Mouse (Mus musculus): ENCODE results near the gene Sptbn1.

Gene Sptbn1

GRCm38 (mm10) chr11:30210100-30210811 lies 57.7 kb downstream of the Sptbn1 start:
- DNase-seq = no peak

DNA sequence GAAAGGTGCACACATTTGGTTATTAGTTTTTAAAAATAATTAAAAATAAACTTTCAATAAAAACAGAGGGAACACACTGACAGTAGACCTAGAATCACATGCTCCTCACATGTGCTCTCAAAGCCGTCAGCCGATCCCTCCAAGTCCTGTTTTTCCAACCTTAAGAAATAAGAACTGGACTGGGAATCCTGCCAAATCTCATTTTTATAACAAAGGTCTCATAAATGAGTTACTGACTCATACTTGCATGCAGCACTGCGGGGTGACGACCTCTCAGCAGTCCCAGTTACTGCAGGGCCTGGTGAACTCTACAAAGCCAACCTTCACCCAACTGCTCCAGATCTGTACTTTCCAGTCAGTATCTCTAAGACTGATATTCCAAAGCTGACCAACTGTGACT lies 58.5 kb downstream of the Sptbn1 start:
- DNase-seq = no peak

GRCm38 (mm10) chr11:30204398-30204797 lies 63.6 kb downstream of the Sptbn1 start:
- no peak for DNase-seq

DNA sequence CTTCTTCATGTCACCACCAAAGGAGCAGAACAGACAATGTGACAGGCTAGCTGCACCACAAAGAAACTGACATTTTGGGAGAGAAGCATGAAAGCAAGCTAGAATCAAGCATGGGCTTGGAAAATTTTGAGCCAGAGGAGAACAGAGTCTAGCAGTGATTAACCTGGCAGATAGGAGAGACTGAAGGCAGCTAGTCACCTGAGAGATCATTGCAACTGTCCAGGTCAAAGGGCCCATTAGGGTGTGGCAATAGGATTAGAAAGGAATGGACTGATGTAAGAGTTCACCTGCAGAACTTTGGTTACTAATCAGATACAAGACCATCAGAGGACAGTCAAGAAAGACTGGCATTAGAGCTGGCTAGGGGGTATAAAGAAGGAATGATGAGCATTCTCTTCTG lies 67.6 kb downstream of the Sptbn1 start:
- no peak for DNase-seq

DNA sequence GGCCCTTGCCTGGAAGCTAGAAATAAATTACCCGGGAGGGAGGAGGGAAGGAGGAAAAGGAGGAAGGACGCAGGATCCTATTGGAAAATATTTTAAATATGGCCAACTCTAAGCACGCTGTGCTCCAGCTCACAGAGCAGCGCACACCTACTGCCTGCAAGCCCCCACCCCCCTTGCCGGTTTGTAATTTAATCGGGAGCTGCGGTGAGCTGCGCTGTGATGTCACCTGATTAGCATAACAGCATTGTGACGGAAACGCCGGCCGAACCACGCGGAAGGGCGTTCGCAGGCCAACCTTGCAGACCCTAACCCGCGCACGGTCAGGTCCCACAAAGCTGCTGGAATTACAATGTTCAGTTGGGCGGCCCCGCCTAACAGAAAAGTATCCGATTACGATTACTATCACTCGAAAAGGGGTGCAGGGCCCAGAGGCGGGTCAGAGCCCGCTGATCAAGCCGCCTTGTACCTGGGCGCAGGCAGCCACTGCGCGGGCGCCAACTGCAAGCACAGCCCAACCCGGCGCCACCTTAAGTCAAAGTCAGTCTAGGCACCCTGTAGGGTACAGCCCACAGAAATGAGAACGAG lies 69.8 kb downstream of the Sptbn1 start:
- peak; percentile 49 for DNase-seq

GRCm38 (mm10) chr11:30197564-30198090 lies 70.3 kb downstream of the Sptbn1 start:
- peak; percentile 58 for DNase-seq

DNA sequence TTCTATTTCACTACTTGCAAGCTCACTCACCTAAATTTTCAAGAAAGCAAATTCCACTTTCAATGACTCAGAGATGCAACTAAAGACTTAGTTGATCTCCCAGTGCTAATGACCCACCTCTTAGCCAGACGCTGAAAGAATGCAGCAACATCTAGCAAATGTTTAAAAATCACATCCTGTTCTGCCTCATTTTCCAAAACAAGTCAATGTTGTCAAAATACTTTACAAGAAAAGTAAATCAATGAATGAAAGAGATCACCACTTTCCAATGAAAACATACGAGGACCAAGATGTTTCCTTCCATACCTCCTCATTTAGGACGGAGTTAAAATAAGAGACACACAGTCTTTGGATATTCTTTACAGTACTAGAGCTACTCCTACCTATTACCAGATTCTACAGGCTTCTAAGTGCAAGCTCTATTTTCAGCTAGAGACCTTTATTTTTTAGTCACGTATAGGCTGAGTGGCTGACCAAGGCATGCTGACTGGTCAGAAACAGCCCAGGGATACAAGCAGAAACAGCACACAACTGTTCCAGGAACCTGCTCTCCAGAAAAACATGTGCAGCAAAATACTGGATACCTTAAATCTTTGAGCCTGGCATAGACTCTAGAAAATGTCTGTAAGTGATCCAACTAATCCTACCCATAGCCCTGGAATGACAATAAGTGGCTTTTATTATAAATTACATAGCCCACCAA lies 71.5 kb downstream of the Sptbn1 start:
- no peak for DNase-seq

DNA sequence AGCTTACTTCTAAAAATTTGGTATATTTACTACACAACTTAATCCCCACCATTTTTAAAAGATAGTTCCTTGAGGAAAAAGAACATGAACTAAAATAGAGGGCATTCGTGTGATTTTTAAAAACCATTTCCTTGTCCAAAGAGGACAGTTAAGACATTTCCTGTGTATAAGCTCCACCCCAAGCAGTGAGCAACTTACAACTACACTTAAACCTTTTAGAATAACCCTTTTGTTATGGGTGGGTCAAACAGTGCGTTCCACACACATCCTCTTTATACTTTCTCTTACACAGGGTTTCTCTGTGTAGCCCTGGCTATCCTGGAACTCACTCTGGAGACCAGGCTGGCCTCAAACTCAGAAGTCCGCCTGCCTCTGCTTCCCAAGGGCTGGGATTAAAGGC lies 72.2 kb downstream of the Sptbn1 start:
- no peak for DNase-seq

- DNase-seq = no peak
Measured at GRCm38 (mm10) chr11:30194800-30195199, 73.2 kb downstream of the Sptbn1 start.

DNA sequence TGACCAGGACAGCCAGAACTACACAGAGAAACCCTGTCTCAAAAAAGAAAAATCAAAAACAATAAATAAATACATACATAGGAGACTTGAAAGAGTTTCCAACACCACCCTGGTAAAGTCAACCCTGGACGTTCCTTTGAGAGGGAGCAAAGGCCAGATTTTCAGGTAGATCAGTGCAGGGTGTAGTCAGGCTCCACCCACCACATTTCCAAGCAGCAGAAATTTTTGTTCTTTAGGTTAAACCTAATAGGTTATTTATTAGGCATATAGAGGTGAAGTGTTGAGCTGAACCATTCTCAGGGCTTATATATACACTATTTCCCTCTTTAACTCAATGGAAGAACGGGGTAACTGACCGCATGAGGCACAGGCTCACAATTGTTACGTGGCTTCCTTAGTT lies 77.0 kb downstream of the Sptbn1 start:
- DNase-seq = no peak

- no peak for DNase-seq
Measured at GRCm38 (mm10) chr11:30190119-30190518, 77.9 kb downstream of the Sptbn1 start.

DNA sequence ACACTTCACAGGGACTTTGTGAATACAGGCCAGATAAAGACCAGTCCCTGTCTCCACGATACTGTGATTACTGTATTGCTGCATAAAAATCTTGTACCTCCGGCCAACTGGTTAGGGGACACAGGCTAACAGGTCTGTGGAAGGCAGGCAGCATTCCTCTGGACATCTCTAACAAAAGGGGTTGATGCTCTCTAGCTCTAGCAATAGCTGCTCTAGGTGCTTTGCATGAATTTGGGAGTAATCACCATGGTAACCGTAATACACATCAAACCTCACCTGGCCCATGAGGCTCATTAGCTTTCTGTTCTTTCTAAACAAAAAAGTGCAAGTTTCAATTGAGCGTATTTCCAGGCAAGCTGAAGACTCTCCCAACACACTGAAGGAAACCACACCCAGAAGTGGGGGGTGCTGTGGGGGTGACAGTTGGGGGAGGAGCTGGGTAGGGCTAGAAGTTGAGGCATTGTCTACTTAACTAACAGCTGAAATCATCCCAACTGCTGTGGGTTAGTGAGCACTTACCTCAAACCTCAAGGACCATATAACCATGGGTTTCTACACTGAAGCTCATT lies 81.0 kb downstream of the Sptbn1 start:
- DNase-seq = no peak

DNA sequence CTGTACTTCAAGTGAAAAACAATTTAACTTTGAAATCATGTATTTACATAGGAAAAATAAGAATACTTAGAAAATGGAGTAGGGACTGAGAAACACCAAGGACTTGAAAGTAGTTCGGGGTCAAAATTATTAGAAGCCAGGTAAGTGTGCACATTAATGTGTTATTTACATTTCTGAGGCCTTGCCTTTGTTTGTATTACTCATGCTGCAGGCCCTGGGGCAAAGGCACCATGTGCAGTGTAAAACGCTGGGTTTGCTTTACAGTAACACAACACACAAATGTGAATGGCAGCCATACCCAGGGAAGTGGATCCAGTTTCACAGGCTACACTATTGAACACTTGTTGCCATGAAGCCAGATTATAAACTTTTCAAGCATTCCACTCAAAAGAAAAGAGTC lies 83.4 kb downstream of the Sptbn1 start:
- DNase-seq = no peak

DNA sequence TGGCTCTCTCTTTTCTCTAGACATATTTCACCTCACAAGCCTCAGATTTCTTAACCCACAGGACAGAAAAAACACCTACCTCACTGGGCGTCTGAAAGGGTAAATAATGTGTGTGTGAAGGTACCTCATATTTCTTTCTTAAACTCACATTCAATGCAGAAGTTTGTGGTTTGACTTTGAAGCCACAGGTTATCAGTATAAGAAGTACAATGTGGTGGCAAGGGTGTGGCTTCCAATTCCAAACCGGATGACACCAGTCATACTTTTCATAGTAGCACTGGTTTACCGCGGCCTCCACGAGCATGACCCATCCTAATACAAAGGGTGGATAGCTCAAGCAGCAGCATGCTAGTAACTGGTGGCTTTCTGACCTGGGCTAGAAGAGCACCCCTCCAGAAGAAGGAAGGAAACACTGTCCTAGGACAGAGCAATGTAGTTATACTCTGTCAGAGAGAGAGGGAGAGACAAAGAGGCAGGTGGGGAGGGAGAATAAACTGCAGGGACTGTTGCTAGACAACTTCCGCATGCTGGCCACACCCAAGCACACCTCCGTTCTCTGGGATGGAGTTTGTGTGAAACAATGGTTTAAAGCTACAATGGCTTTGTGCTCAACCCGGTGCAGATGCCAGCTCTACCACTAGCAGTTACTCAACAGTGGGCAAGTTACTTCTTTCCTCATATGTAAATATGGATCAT lies 85.1 kb downstream of the Sptbn1 start:
- no peak for DNase-seq

DNA sequence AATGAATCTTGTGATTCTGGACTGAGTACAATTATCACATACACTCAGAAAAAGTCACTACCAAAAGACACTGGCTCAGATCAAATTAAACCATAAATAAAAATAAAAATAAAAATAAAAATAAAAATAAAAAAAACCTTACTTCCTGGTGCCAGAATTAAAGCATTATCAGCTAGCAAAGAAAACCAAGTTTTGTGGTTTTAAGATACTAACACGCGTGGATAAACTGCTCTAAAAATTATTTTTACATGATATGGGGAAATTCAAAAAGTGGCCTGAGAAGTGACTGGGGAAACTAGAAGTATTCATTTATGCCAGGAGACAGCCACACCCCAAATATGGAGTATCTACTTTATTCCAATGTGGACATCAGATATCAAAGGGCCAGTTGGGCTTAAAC lies 89.8 kb downstream of the Sptbn1 start:
- no peak for DNase-seq

DNA sequence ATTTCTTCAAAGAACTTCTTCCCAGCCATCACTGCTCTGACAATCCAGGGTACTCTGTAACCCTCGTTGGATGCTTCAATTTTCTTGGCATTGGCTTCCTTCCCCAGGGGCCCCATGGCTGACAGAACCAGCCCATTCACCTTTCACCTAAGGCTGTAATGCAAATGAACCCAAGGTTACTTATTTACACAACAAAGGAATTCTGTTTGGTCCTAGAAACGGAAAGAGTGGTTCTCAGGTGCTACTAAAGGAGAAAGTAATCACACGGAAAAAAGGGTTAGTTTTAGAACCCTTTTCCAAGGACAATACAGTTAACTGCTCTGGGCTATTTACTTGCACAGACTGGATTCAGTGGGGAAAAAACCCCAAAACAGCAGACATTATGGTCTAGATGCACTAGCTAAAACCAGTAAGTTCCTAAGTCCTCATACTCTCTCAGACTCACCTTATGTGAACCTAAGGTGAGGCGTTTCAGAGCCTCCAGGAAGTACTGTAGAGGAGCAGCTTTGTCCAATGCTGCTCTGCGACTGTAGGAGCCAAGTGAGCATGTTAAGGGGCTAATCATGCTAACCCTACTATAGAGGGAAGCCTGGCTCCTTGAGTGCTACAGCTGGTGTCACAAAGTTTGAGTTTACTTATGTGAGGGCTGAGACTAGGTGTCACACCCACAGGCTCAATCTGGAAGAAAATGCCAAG lies 90.7 kb downstream of the Sptbn1 start:
- no peak for DNase-seq

DNA sequence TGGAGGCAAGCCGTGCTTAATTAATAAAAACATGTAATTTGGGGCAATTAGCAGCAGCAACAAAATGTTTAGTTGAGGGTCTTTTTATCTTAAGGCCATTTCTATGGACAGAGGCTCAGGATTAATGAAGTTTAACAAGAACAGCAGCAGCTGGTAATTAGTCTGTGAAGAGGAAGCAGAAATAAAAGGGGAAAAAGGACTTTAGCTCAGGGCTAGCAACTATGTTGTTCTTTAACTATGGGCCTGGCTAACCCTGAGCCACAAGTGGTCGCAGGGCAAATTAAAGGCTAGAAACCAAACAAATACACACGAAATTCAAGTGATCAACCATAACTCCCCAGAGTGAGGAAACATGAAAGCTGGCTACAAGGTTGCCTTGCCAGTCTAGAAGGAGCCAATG lies 91.9 kb downstream of the Sptbn1 start:
- DNase-seq = no peak

GRCm38 (mm10) chr11:30175623-30176022 lies 92.4 kb downstream of the Sptbn1 start:
- no peak for DNase-seq

GRCm38 (mm10) chr11:30171586-30172178 lies 96.3 kb downstream of the Sptbn1 start:
- no peak for DNase-seq

GRCm38 (mm10) chr11:30171184-30171583 lies 96.8 kb downstream of the Sptbn1 start:
- DNase-seq = no peak

GRCm38 (mm10) chr11:30166551-30166922 lies 101.4 kb downstream of the Sptbn1 start:
- no peak for DNase-seq

Measured in cerebellum, adult 11-12 months (tissue).